Mouse (Mus musculus) kidney, postnatal 0 days (tissue): ENCODE results near the gene Hras. TPM values are rescaled to one million over a fixed set of nuclear protein-coding genes. Genes with fewer than 3 reads are reported as not detected.

Experiments
- ATAC-seq: fragments of 200-750 bp; cut with Nextera tagmentation; replicated peaks from 2 replicates; pipeline ENCODE4 v1.8.0; 2017; ENCODE audit warnings: low read depth, moderate number of reproducible peaks, moderate TSS enrichment, moderate library complexity; ENCODE audit not compliant: low FRiP score
- DNase-seq: peaks from one replicate; pipeline ENCODE4 v3.0.0-alpha.2; 2016; ENCODE audit warnings: low spot score
- H3K27ac ChIP-seq: fragments of 300-500 bp; sonication (generic); 2 replicates; pipeline ENCODE4 v1.5.1; 2014; ENCODE audit warnings: mild to moderate bottlenecking
- H3K27me3 ChIP-seq: fragments of 300-500 bp; sonication (generic); 2 replicates; pipeline ENCODE4 v1.6.1; 2014; ENCODE audit warnings: low read length, mixed read lengths; ENCODE audit not compliant: insufficient read depth
- H3K36me3 ChIP-seq: fragments of 300-500 bp; sonication (generic); 2 replicates; pipeline ENCODE4 v1.6.1; 2014; ENCODE audit warnings: low read length, mixed read lengths; ENCODE audit not compliant: insufficient read depth
- H3K4me1 ChIP-seq: fragments of 300-500 bp; sonication (generic); replicated peaks from 2 replicates; pipeline ENCODE4 v1.6.1; 2014; ENCODE audit warnings: antibody characterized with exemption, low read length, mixed read lengths; ENCODE audit not compliant: insufficient read depth
- H3K4me2 ChIP-seq: fragments of 300-500 bp; sonication (generic); 2 replicates; pipeline ENCODE4 v1.6.1; 2014; ENCODE audit warnings: mild to moderate bottlenecking, low read length, moderate library complexity, mixed read lengths
- H3K4me3 ChIP-seq: fragments of 300-500 bp; sonication (generic); replicated peaks from 2 replicates; pipeline ENCODE4 v1.5.1; 2014; ENCODE audit warnings: low read depth, low read length
- H3K9ac ChIP-seq: fragments of 300-500 bp; sonication (generic); 2 replicates; pipeline ENCODE4 v1.6.1; 2014; ENCODE audit warnings: low read depth, low read length
- H3K9me3 ChIP-seq: fragments of 300-500 bp; sonication (generic); replicated peaks from 2 replicates; pipeline ENCODE4 v1.6.1; 2016; ENCODE audit warnings: low read length, inconsistent platforms, mixed read lengths
- CTCF ChIP-seq: IDR thresholded peaks from 2 replicates; pipeline ENCODE4 v1.5.1; 2016; ENCODE audit warnings: antibody characterized with exemption, low read depth, mild to moderate bottlenecking, moderate library complexity
- WGBS: fragments of 180-500 bp; shearing (Covaris S2); extraction: QIAGEN DNeasy Blood & Tissue Kit; methylation state at CpG from one replicate; pipeline ENCODE4 v1.1.7; 2014; 5-methylcytosine and 5-hydroxymethylcytosine counted together
- microRNA counts: library from miRNA; unstranded; fragments of <30 nt; microRNA quantifications from one replicate; lab custom pipeline; 2015
- microRNA-seq: library from miRNA; unstranded; fragments of <30 nt; microRNA quantifications from one replicate; pipeline ENCODE4, GENCODE M21; 2016
- polyA plus RNA-seq: library from polyadenylated mRNA; unstranded; fragments of >200 nt; fragmentation: Nextera tagmentation; extraction: Ambion mirVana; gene quantifications from 2 replicates; pipeline ENCODE4 v1.2.1, GENCODE M21; 2015

Hras gene
- polyA plus RNA-seq, 1 experiment from 2014 or later, result 95.5 TPM

- TF ChIP-seq CTCF, result no peak
- WGBS, result 96% methylated on average over 12 of the region's 12 CpGs
- ATAC-seq, result no peak
These were observed 47.7 kb downstream of the Hras start for GRCm38 (mm10) chr7:141146043-141146595.

GRCm38 (mm10) chr7:141145403-141145802 lies 48.4 kb downstream of the Hras start:
- Histone ChIP-seq H3K4me3 (no peak overlapping the region), H3K9ac (no peak overlapping the region), H3K4me1 (no peaks in the 10 kb centered on the region), H3K36me3 (0 out of 2 replicates have a peak, but pooled peaks cover 6% of the 10 kb centered on the region), H3K9me3 (no peaks in the 10 kb centered on the region), H3K27ac (no peak overlapping the region), H3K4me2 (no peak overlapping the region), H3K27me3 (no peaks in the 10 kb centered on the region)
- WGBS, result 84% methylated on average over 1 of the region's 1 CpGs
- no peak for DNase-seq
- no peak for TF ChIP-seq CTCF
- no peak for ATAC-seq

More at GRCm38 (mm10) chr7:141146043-141146595, 47.7 kb downstream of the Hras start:
- no peaks in the 10 kb centered on the region for H3K27me3 ChIP-seq
- no peak overlapping the region for H3K9ac ChIP-seq
- DNase-seq, result no peak
- H3K9me3 ChIP-seq, result no peaks in the 10 kb centered on the region
- no peak overlapping the region for H3K4me3 ChIP-seq
- no peak overlapping the region for H3K27ac ChIP-seq
- H3K4me1 ChIP-seq, result no peaks in the 10 kb centered on the region
- H3K36me3 ChIP-seq, result peaks cover 12% of the 10 kb centered on the region
- no peak overlapping the region for H3K4me2 ChIP-seq

GRCm38 (mm10) chr7:141144650-141145049 lies 49.2 kb downstream of the Hras start:
- Histone ChIP-seq H3K36me3 (0 out of 2 replicates have a peak, but pooled peaks cover 6% of the 10 kb centered on the region), H3K4me2 (no peak overlapping the region), H3K27me3 (no peaks in the 10 kb centered on the region), H3K9ac (no peak overlapping the region), H3K4me1 (no peaks in the 10 kb centered on the region), H3K9me3 (no peaks in the 10 kb centered on the region), H3K27ac (no peak overlapping the region), H3K4me3 (no peak overlapping the region)
- no peak for DNase-seq
- WGBS, result 96% methylated on average over 3 of the region's 3 CpGs
- TF ChIP-seq CTCF, result no peak
- ATAC-seq, result no peak

GRCm38 (mm10) chr7:141143861-141144260 lies 49.9 kb downstream of the Hras start:
- H3K4me1 ChIP-seq, result no peaks in the 10 kb centered on the region
- no peaks in the 10 kb centered on the region for H3K27me3 ChIP-seq
- peaks cover 13% of the 10 kb centered on the region; the same call in 1 of the 2 replicates for H3K36me3 ChIP-seq
- no peak overlapping the region for H3K4me2 ChIP-seq
- WGBS, result 84% methylated on average over 2 of the region's 2 CpGs
- no peak for ATAC-seq
- DNase-seq, result no peak
- no peak overlapping the region for H3K4me3 ChIP-seq
- H3K9ac ChIP-seq, result no peak overlapping the region
- H3K9me3 ChIP-seq, result no peaks in the 10 kb centered on the region
- no peak for TF ChIP-seq CTCF
- no peak overlapping the region for H3K27ac ChIP-seq

- no peaks in the 10 kb centered on the region for H3K4me1 ChIP-seq
- H3K9me3 ChIP-seq, result no peaks in the 10 kb centered on the region
- H3K27me3 ChIP-seq, result no peaks in the 10 kb centered on the region
- H3K36me3 ChIP-seq, result peaks cover 16% of the 10 kb centered on the region; the same call in 1 of the 2 replicates
- H3K9ac ChIP-seq, result no peak overlapping the region
- no peak overlapping the region for H3K4me2 ChIP-seq
- no peak overlapping the region for H3K27ac ChIP-seq
- WGBS, result 48% methylated on average over 5 of the region's 5 CpGs
- DNase-seq, result peak; percentile 50
- TF ChIP-seq CTCF, result peak; percentile 64
- ATAC-seq, result no peak
- H3K4me3 ChIP-seq, result no peak overlapping the region
These were observed 50.7 kb downstream of the Hras start for GRCm38 (mm10) chr7:141143112-141143511.

GRCm38 (mm10) chr7:141141326-141141725 lies 52.5 kb downstream of the Hras start:
- Histone ChIP-seq H3K9me3 (no peaks in the 10 kb centered on the region), H3K27me3 (no peaks in the 10 kb centered on the region), H3K36me3 (peaks cover 22% of the 10 kb centered on the region; the same call in 1 of the 2 replicates), H3K27ac (no peak overlapping the region), H3K9ac (no peak overlapping the region), H3K4me3 (no peak overlapping the region), H3K4me1 (no peaks in the 10 kb centered on the region), H3K4me2 (no peak overlapping the region)
- 92% methylated on average over 4 of the region's 4 CpGs for WGBS
- no peak for TF ChIP-seq CTCF
- no peak for ATAC-seq
- no peak for DNase-seq

MicroRNAs within 50 kb of the gene (microRNA counts, 519-probe panel; counts per million panel counts)
- microRNA mmu-miR-210 (lab: Ali Mortazavi, UCI), result 5,341 counts per million, percentile 86 among the panel's probes with 10 or more counts

Small RNA genes lying within 50 kb of the gene (microRNA-seq; reads per million reads assigned to microRNA genes)
- gene Mir210, result 357 reads per million, percentile 67 among the genes with 10 or more reads in this experiment

Other genes with a start within 250 kb of the Hras start
- gene Ifitm5, start 243.7 kb downstream of the Hras start, polyA plus RNA-seq, result 1.5 and 2.2 TPM in 2 replicates
- gene Gm45717, start 238.1 kb downstream of the Hras start, polyA plus RNA-seq, result 0.45 and 0.68 TPM in 2 replicates
- 1,203 and 1,251 TPM in 2 replicates for gene Ifitm2, start 238.0 kb downstream of the Hras start, polyA plus RNA-seq
- 117 and 163 TPM in 2 replicates for gene Ifitm1, start 226.8 kb downstream of the Hras start, polyA plus RNA-seq
- 515 and 606 TPM in 2 replicates for gene Ifitm3, start 183.2 kb downstream of the Hras start, polyA plus RNA-seq
- 1.1 and 1.5 TPM in 2 replicates for gene Ifitm6, start 176.1 kb downstream of the Hras start, polyA plus RNA-seq
- not detected in 2 replicates for gene Gm17387, start 164.9 kb downstream of the Hras start, polyA plus RNA-seq
- 6.4 and 7.4 TPM in 2 replicates for gene B4galnt4, start 132.9 kb downstream of the Hras start, polyA plus RNA-seq
- 11.1 and 13.4 TPM in 2 replicates for gene Pkp3, start 115.8 kb downstream of the Hras start, polyA plus RNA-seq
- gene Sigirr, start 93.4 kb downstream of the Hras start, polyA plus RNA-seq, result 54.1 and 59.6 TPM in 2 replicates
- 6.9 and 8.1 TPM in 2 replicates for gene Ano9, start 76.2 kb downstream of the Hras start, polyA plus RNA-seq
- 75.3 and 85.1 TPM in 2 replicates for gene Ptdss2, start 71.6 kb downstream of the Hras start, polyA plus RNA-seq
- 136 and 147 TPM in 2 replicates for gene Rnh1, start 21.1 kb downstream of the Hras start, polyA plus RNA-seq
- gene Lrrc56, start 152 bp upstream of the Hras start, polyA plus RNA-seq, result 9.9 and 10.8 TPM in 2 replicates
- gene Lmntd2, start 20.1 kb upstream of the Hras start, polyA plus RNA-seq, result 2.6 and 2.9 TPM in 2 replicates
- gene Rassf7, start 21.9 kb upstream of the Hras start, polyA plus RNA-seq, result 61.5 and 62.5 TPM in 2 replicates
- 37.2 and 39.8 TPM in 2 replicates for gene Phrf1, start 34.8 kb upstream of the Hras start, polyA plus RNA-seq
- gene Irf7, start 72.5 kb upstream of the Hras start, polyA plus RNA-seq, result 14.5 and 21.1 TPM in 2 replicates
- 40.1 and 41.2 TPM in 2 replicates for gene Cdhr5, start 82.8 kb upstream of the Hras start, polyA plus RNA-seq
- gene Sct, start 85.1 kb upstream of the Hras start, polyA plus RNA-seq, result 35.1 and 37.9 TPM in 2 replicates
- gene Drd4, start 98.0 kb upstream of the Hras start, polyA plus RNA-seq, result 1.8 and 2.2 TPM in 2 replicates
- 64.1 and 64.2 TPM in 2 replicates for gene Deaf1, start 133.7 kb upstream of the Hras start, polyA plus RNA-seq
- gene Tmem80, start 133.7 kb upstream of the Hras start, polyA plus RNA-seq, result 40.5 and 45.3 TPM in 2 replicates
- 76.5 and 77.1 TPM in 2 replicates for gene Eps8l2, start 144.9 kb upstream of the Hras start, polyA plus RNA-seq
- gene Taldo1, start 198.2 kb upstream of the Hras start, polyA plus RNA-seq, result 420 and 440 TPM in 2 replicates
- gene Gatd1, start 220.1 kb upstream of the Hras start, polyA plus RNA-seq, result 50.0 and 52.0 TPM in 2 replicates
- 2.2 and 2.3 TPM in 2 replicates for gene Cend1, start 235.5 kb upstream of the Hras start, polyA plus RNA-seq
- 15.8 and 17.3 TPM in 2 replicates for gene Slc25a22, start 243.9 kb upstream of the Hras start, polyA plus RNA-seq